Mouse (Mus musculus) urinary bladder, postnatal 25 days (tissue): ENCODE measurements around the gene Ube2o.

Source experiments
- DNase-seq: peaks from one replicate; pipeline ENCODE4 v3.0.0; 2022; ENCODE audit warnings: low spot score

The Ube2o gene

GRCm38 (mm10) chr11:116580711-116581375 lies 404 bp downstream of the Ube2o start:
- peak; percentile 41 for DNase-seq

DNA sequence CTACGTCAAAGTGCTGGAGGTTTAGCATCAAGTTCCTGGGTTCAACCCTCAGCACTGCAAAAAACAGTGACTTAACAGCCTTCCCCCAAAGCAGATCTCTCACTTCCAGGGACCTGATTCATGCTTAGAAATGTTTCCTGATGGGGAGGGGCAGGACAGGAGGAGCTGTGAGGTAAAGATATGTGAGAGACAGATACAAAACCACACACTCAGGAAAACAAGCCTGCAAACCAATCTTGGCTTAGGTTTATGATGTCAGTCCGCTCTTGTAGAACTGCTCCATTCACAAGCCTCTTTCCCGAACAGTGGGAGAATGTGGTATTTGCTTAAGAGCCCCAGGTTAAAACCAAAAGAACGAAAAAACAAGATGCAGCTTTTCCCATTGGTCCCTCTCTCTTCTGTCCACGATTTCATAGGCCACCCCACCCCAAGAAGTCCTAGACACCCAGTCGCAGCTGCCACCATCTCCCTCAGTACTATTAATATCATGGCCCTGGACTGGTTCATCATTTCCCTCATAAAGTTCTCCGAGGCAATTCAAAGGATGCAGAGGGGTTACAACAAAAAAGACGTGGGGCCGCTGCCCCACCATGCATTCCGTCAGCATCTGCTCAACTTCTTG lies 1.1 kb downstream of the Ube2o start:
- DNase-seq = no peak

DNA sequence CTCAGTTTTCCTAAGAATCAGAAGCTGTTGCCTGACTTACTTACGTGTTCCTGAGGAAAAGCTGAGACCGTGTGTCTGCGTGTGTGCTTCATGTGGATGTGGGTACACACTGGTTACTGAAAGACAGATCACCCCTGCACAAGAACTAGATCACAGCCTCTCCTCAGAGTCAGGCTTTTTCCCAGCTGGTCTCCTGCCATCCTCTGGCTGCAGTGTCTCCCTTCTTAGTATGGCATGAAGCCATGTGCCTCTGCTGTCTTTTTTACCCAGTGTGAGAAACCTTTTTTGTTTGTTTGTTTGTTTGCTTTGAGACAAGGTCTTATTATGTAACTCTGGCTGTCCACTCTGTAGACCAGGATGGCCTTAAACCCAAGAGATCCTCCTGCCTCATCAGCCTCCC lies 2.0 kb downstream of the Ube2o start:
- DNase-seq = no peak

DNA sequence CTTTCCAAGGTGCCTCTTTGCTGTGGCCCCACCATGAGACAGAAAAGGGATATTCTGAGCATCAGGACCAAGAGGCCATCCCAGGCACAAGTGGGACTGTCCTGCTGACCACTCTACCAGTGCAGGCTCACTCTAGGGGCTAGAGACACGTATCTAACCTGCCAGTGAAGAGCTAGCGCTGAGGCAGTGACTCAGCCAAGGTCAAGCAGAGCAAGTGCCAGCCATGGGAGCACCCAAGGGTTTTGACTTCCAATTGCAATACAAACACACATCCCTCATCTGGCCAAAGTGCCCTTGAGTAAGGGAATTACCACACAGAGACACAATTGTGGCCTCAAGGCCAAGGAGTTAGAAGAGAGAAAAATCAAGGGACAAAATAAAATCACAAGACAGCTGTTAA lies 5.9 kb downstream of the Ube2o start:
- no peak for DNase-seq

- DNase-seq = no peak
Observed at GRCm38 (mm10) chr11:116574982-116575381, 6.3 kb downstream of the Ube2o start.

- DNase-seq = no peak
Observed at GRCm38 (mm10) chr11:116574486-116574885, 6.8 kb downstream of the Ube2o start.

- no peak for DNase-seq
Observed at GRCm38 (mm10) chr11:116572756-116573543, 8.3 kb downstream of the Ube2o start.

- DNase-seq = no peak
Observed at GRCm38 (mm10) chr11:116571767-116572679, 9.2 kb downstream of the Ube2o start.

- no peak for DNase-seq
Observed at GRCm38 (mm10) chr11:116570821-116571220, 10.4 kb downstream of the Ube2o start.

DNA sequence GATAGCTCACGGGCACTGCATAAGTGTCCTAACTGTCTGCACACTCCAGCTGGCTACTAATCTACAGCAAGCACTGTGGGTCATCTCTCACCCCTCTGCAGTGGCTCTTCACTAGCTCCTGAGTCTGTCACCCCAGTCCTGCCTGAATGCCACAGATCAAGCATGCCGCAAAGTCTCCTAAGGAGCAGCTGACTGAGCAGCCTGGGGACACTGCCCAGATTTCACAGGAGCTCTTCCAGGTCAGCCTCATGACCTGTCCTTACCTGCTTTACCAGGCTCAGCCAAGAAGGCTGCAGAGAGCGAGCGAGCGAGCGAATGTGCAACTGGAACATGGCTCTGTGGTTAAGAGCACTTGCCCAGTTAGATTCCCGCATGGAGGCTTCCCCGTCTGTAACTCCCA lies 13.7 kb downstream of the Ube2o start:
- DNase-seq = no peak

DNA sequence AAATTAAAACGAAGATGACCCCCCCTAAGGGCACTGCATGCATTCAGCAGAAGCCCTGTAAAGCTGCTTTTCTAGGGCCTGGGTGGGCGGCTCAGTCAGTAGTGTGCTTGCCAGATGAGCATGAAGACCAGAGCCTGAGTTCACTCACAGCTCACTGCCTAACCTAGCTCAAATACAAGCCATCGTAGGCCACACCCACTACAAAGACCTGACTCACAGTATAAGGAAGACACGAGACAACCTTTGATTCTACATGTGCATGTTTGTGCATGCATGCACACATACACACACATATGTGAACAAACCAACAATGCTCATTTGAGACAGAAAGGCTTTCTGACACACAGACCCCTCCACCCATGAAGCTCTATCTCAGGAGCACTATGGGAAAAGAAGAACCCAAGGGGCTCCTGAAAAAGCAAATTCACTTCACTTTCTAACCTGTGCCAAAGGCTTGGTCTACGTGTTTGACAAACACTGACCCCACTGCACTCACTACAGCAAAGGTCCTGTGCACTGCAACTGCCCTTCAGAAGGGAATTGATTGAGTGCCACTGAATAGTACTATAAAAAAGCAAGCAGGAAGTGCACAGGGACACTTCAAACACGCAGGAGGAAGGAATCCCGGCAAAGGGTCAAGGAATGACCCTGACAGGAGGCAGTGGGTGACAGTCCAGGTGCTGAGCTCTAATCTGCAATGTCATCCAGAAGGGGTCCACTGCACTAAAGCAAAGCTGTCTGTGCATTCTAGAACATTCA lies 15.8 kb downstream of the Ube2o start:
- DNase-seq = no peak

DNA sequence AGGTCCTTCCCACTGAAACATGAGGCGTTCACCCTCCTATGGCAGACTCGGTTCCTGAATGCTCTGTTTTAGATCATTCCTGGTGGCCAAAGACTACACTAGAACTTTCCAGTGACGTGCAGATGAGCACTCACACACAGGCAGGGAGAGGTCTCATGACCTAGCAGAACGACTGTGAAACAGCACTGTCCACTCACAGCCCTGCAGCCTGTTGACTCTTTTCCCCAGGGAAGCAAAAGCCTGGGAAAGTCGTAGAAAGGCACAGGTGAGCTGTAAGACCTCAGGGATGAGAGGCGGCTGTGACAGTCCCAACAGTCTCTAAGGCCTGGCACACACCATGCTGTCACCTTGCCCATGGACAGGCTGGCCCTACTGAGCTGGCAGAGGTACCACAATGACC lies 24.9 kb downstream of the Ube2o start:
- DNase-seq = no peak

DNA sequence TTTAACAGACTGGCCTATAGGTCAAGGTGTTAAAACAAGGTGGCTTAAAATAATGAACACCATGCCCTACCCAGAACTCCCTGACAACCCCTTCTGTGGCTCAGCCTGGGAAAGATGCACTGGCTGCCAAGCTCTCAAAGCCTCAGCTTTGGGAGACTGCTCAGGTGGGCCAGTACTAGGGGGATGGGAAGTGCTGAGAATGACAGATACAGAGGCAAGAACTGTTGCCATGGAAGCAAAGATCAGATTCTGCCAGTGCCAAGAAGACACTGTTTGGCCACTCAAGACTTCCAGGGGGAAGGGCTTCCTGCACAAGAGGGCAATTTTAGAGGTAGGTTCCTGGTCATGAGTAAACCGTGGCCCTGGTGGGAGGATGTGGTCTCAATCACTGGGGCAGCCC lies 25.7 kb downstream of the Ube2o start:
- no peak for DNase-seq

- no peak for DNase-seq
Observed at GRCm38 (mm10) chr11:116554171-116554878, 26.9 kb downstream of the Ube2o start.

GRCm38 (mm10) chr11:116552194-116552593 lies 29.1 kb downstream of the Ube2o start:
- no peak for DNase-seq

GRCm38 (mm10) chr11:116550748-116551147 lies 30.5 kb downstream of the Ube2o start:
- DNase-seq = no peak

DNA sequence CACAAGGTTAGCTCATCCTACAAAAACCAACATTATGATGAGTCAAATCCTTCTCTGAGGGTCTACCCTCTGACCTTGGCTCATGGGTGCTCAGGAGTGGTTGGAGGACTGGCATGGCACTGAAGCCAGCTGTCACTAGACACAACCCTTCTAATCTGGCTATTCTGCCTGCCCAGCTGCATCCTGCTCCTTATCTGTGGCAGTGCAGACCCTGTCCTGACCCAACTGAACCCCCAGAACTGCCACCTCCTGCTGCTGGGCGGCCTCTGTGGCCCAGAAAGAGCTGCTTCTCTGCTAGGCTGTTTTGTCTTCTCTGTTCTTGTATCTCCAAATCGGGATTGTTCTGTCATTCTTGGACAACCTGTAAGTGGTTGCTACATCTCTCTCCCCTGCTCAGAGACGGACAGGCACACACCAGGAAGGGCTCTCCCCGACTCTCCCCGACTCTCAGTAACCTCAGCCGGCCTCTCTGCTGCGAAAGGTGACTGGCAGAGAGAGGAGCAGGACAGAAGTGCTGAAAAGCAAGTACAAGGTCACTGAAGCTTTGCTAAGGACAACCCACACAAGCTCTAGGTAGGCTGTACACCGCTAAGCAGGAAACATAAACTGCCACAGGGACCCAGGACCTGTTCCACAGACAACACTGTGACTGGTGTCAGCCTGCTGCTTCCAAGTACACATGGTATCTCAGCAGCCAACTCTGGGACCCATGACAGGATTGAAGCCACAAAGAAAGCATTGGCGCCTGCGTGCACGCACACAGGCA lies 31.8 kb downstream of the Ube2o start:
- no peak for DNase-seq

DNA sequence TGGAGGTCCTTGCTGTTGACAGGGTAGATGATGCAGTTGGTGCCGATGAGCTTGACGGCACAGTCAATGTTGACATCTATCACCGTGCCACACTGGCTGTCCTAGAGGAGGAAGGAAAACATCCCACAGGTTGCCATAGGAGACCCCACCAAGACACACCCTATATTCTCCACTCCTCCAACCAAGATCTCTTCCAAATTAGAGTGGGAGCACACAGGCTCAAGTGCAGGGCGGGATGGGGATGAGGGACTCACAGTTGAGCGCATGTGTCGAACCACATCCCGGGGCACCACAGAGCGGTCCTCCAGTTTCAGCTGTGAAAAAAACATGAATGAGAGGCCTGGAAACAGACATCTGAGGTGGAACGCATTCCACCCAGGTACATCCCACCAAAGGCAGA lies 32.5 kb downstream of the Ube2o start:
- no peak for DNase-seq

- DNase-seq = no peak
Observed at GRCm38 (mm10) chr11:116547296-116548060, 33.8 kb downstream of the Ube2o start.
